Mouse (Mus musculus) heart, embryonic 14.5 days (tissue): ENCODE data around the gene Rps23. TPM values are rescaled to one million over a fixed set of nuclear protein-coding genes. Genes with fewer than 3 reads are reported as not detected.

Experiments used
- ATAC-seq: fragments of 200-750 bp; cut with Nextera tagmentation; 2 replicates; pipeline ENCODE4 v1.8.0; 2017; ENCODE audit warnings: low read depth, moderate TSS enrichment; ENCODE audit not compliant: insufficient number of reproducible peaks, insufficient read depth, low FRiP score
- H3K27ac ChIP-seq, 2 experiments: fragments of 200-500 bp in 1 of 2; fragments of 300-500 bp in 1 of 2; sonication (generic) in 1 of 2; replicated peaks in 1 of 2; 2 replicates each; pipeline ENCODE4 v1.5.1; 2012 to 2014; ENCODE audit warnings: low read depth in 2 of 2, low read length in 2 of 2, control low read depth in 1 of 2, mild to moderate bottlenecking in 1 of 2, mixed read lengths in 1 of 2; ENCODE audit not compliant: control insufficient read depth in 1 of 2, insufficient read depth in 1 of 2
- H3K27me3 ChIP-seq: fragments of 300-500 bp; sonication (generic); 2 replicates; pipeline ENCODE4 v1.6.1; 2014; ENCODE audit warnings: mild to moderate bottlenecking, low read length, control low read depth; ENCODE audit not compliant: control insufficient read depth, insufficient read depth
- H3K36me3 ChIP-seq: fragments of 300-500 bp; sonication (generic); 2 replicates; pipeline ENCODE4 v1.6.1; 2014; ENCODE audit warnings: mild to moderate bottlenecking, control low read depth, low read length, mixed read lengths; ENCODE audit not compliant: control insufficient read depth, insufficient read depth
- H3K4me1 ChIP-seq, 2 experiments: fragments of 200-500 bp in 1 of 2; fragments of 300-500 bp in 1 of 2; sonication (generic) in 1 of 2; 2 replicates each; pipeline ENCODE4 v1.6.1; 2012 to 2014; ENCODE audit warnings: low read length in 2 of 2, control low read depth in 1 of 2, mixed read lengths in 1 of 2; ENCODE audit not compliant: control insufficient read depth in 2 of 2, insufficient read depth in 2 of 2
- H3K4me2 ChIP-seq: fragments of 300-500 bp; sonication (generic); 2 replicates; pipeline ENCODE4 v1.6.1; 2014; ENCODE audit warnings: mild to moderate bottlenecking, low read length
- H3K4me3 ChIP-seq, 2 experiments: fragments of 200-500 bp in 1 of 2; fragments of 300-500 bp in 1 of 2; sonication (generic) in 1 of 2; 2 replicates each; pipeline ENCODE4 v1.5.1; 2012 to 2014; ENCODE audit warnings: low read length in 2 of 2, mild to moderate bottlenecking in 2 of 2, control low read depth in 1 of 2, low read depth in 1 of 2, moderate library complexity in 1 of 2; ENCODE audit not compliant: control insufficient read depth in 1 of 2, insufficient read depth in 1 of 2
- H3K9ac ChIP-seq: fragments of 300-500 bp; sonication (generic); 2 replicates; pipeline ENCODE4 v1.6.1; 2014; ENCODE audit warnings: mild to moderate bottlenecking, low read length
- H3K9me3 ChIP-seq: fragments of 300-500 bp; sonication (generic); 2 replicates; pipeline ENCODE4 v1.6.1; 2016; ENCODE audit warnings: low read length, control low read depth; ENCODE audit not compliant: control insufficient read depth
- WGBS: fragments of 180-500 bp; shearing (Covaris S2); extraction: QIAGEN DNeasy Blood & Tissue Kit; methylation state at CpG from one replicate; pipeline ENCODE4 v1.1.7; 2014; 5-methylcytosine and 5-hydroxymethylcytosine counted together
- polyA plus RNA-seq: library from polyadenylated mRNA; unstranded; fragments of >200 nt; fragmentation: Nextera tagmentation; extraction: Ambion mirVana; gene quantifications from 2 replicates; pipeline ENCODE4 v1.2.1, GENCODE M21; 2014

Gene Rps23
- polyA plus RNA-seq, 1 experiment from 2014 or later = 182 TPM

DNA sequence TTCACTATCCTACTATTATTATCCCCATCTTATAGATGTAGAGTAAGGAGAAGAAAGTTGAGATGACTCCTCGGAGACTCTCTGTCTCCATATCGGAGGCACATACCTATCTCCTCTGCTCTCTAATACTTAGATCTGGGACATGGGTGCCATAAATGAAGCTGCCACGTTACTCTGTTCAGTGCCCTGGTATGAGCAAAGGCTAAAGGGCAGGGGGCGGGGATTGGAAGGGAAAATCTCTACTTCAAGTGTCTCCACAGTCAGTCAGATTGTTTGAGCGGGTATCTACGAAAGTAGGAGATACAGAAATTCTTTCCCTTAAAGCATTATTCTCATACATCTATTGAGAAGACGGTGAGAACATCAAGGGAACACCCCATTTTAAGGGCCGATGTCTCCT is 43.2 kb downstream of the Rps23 start:
- H3K27me3 ChIP-seq = no peaks in the 10 kb centered on the region
- H3K9me3 ChIP-seq = no peaks in the 10 kb centered on the region

DNA sequence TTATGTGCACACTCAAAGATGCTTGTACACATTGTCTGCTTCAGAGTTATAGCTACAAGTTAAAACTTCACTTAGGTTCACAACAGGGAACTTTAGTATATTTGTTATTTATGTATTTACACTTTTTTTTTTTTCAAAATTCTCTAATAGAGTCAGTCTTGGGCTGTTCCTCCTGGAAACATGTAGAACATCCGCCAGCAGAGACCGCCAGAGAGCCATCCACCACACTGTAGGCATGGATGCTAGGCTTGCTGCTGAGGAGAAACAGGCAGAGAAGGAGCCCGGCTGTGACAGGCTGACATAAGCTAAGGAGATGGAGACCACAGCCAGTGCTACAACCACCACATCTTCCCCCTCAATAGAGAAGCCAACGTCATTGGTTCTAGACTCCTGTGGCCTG is 44.7 kb downstream of the Rps23 start:
- Histone ChIP-seq H3K27me3 (no peaks in the 10 kb centered on the region), H3K9ac (no peak overlapping the region), H3K4me2 (no peak overlapping the region), H3K27ac (no peak overlapping the region), H3K9me3 (no peaks in the 10 kb centered on the region), H3K36me3 (no peaks in the 10 kb centered on the region), H3K4me1 (peaks cover 2 to 7% of the 10 kb centered on the region in 2 experiments; a peak in 2 of 4 replicates), H3K4me3 (no peak overlapping the region)
- no peak for ATAC-seq
- WGBS = 8% methylated on average over 4 of the region's 4 CpGs

More for the DNA sequence above, 43.2 kb downstream of the Rps23 start:
- peaks cover 2 to 7% of the 10 kb centered on the region in 2 experiments; a peak in 2 of 4 replicates for H3K4me1 ChIP-seq
- H3K9ac ChIP-seq = no peak overlapping the region
- H3K4me3 ChIP-seq = no peak overlapping the region
- no peak overlapping the region for H3K4me2 ChIP-seq
- WGBS = 67% methylated on average over 8 of the region's 8 CpGs
- no peak for ATAC-seq
- H3K36me3 ChIP-seq = no peaks in the 10 kb centered on the region
- H3K27ac ChIP-seq = no peak overlapping the region

DNA sequence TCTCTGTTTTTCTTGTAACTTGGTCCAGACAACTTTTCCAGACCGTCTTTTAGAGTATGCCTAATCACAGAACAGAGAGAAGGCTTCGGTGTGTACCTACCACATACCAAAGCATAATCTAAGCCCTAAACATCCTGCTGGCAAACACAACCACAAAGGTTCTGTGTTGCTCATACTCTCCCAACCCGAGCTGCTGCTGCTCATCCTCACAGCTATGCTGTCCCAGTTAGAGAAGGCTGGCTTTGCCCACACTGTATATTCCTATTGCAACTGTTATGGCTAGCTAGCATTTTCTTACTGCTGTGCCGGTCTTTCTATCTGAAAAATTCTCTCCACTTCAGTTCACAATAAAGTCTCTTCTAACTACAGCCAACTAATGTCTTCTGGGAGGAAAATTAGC is 46.2 kb downstream of the Rps23 start:
- H3K27me3 ChIP-seq = no peaks in the 10 kb centered on the region
- 60% methylated on average over 4 of the region's 4 CpGs for WGBS
- ATAC-seq = no peak
- H3K36me3 ChIP-seq = no peaks in the 10 kb centered on the region
- H3K4me2 ChIP-seq = no peak overlapping the region
- H3K4me1 ChIP-seq = 0 out of 4 replicates have a peak, but pooled peaks cover 0 to 3% of the 10 kb centered on the region in 2 experiments
- no peaks in the 10 kb centered on the region for H3K9me3 ChIP-seq
- H3K9ac ChIP-seq = no peak overlapping the region
- H3K27ac ChIP-seq = no peak overlapping the region
- H3K4me3 ChIP-seq = no peak overlapping the region

DNA sequence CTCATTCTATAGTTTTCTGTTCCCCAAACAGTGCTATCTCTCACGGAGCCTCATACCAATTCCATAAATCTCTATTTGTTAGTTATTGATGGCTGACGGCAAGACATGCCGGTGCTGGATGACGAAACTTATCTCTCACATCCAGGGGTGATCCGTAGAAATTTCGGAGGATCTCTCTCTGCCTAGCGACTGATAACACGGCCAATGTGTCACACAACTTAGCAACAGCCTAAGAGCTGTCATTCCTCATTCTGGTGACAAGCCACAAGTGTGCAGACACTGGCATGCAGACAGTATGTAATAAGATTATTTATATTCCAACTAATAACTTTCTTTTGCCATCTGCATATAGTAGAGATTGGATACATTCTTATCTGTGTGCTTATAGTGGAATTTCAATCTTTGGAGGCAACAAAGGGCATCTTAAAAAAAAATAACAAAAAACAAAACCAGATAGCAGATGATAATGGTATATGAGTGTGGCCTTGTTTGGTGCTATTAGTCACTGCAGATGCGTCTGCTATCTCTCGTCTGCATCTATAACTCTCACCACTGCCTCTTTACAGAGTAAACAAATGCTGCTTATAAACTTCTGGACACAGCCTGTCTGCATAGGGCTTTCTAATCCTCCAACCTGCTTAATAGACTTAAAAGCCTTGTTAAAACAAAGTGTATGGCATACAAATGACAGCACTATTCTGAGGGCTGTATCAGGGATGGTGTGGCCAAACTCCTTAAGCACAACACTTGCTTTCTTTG is 47.7 kb downstream of the Rps23 start:
- Histone ChIP-seq H3K36me3 (no peaks in the 10 kb centered on the region), H3K4me1 (0 out of 4 replicates have a peak, but pooled peaks cover 0 to 3% of the 10 kb centered on the region in 2 experiments), H3K4me3 (no peak overlapping the region), H3K4me2 (no peak overlapping the region), H3K27ac (no peak overlapping the region), H3K27me3 (no peaks in the 10 kb centered on the region), H3K9me3 (no peaks in the 10 kb centered on the region), H3K9ac (no peak overlapping the region)
- ATAC-seq = no peak
- 42% methylated on average over 10 of the region's 10 CpGs for WGBS

DNA sequence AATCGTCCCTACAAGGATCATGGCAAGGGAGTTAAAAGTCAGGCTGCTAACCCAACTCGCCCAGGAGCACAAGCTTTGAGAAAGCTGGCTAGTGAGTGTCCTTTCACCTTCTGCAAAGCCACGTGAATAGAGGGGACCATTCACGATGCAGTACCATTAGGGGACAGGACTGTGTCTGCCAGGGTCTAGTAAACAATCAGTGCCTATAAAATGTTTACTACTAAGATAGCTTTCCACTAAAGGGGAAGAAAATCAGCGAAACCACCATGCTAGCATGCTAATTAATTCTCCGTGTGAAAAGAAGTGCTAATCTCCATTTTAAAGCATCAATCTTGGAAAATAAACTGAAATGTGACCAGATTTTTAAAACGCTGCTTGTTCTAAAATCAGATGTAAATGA is 50.7 kb downstream of the Rps23 start:
- WGBS = 71% methylated on average over 7 of the region's 7 CpGs
- Histone ChIP-seq H3K27me3 (no peaks in the 10 kb centered on the region), H3K9ac (no peak overlapping the region), H3K4me3 (no peak overlapping the region), H3K4me2 (no peak overlapping the region), H3K9me3 (no peaks in the 10 kb centered on the region), H3K27ac (no peak overlapping the region), H3K36me3 (no peaks in the 10 kb centered on the region), H3K4me1 (0 out of 4 replicates have a peak, but pooled peaks cover 0 to 3% of the 10 kb centered on the region in 2 experiments)
- no peak for ATAC-seq

Other genes starting within 250 kb of the Rps23 start
- gene Atp6ap1l, start 17.6 kb upstream of the Rps23 start, polyA plus RNA-seq = 0.85 and 1.5 TPM in 2 replicates